8 mouse cellular contexts compared by ENCODE assay signal in genomic region chr15:101097985-101098651, GRCm38 (mm10). TPM values are rescaled to one million over a fixed set of nuclear protein-coding genes. Genes with fewer than 3 reads are reported as not detected.
DNase-seq lines count a peak whose midpoint lies in the region; ATAC-seq and TF ChIP-seq lines count a peak whose summit lies in the region.

No protein-coding gene starts in this region.

- H3K27me3 ChIP-seq in forebrain, embryonic 16.5 days (replicated peaks; ENCODE audit: control insufficient read depth, insufficient read depth, low read length) = no peaks in the 10 kb centered on the region
- H3K27me3 ChIP-seq in limb, embryonic 14.5 days (ENCODE audit: control insufficient read depth, insufficient read depth, low read length) = no peaks in the 10 kb centered on the region
- H3K27me3 ChIP-seq in stomach, embryonic 15.5 days (replicated peaks) = 0 out of 2 replicates have a peak, but pooled peaks cover 3% of the 10 kb centered on the region

- DNase-seq in gastrocnemius, postnatal 10 days = peak; percentile 48
- DNase-seq in gastrocnemius, adult 8-10 months (ENCODE audit: low spot score in 2 of 2) = no peak
- DNase-seq in R1 (ENCODE audit: low read depth, low spot score) = peak; percentile 49
- DNase-seq in limb, embryonic 14.5 days (ENCODE audit: low spot score) = peak; percentile 62
- no peak for DNase-seq in spleen, adult 12 weeks (ENCODE audit: low spot score)

- 5% methylated on average over 25 of the region's 28 CpGs for WGBS in forebrain, embryonic 16.5 days
- 3% methylated on average over 28 of the region's 28 CpGs for WGBS in limb, embryonic 14.5 days
- WGBS in stomach, embryonic 15.5 days = 13% methylated on average over 28 of the region's 28 CpGs

- TF ChIP-seq POLR2A in limb, embryonic 14.5 days (IDR thresholded peaks at IDR 0.05; ENCODE audit: borderline replicate concordance, extremely low read depth, insufficient read depth, insufficient read length) = no peak

- no peaks in the 10 kb centered on the region for H3K9me3 ChIP-seq in forebrain, embryonic 16.5 days (ENCODE audit: control insufficient read depth, low read length)
- no peaks in the 10 kb centered on the region for H3K9me3 ChIP-seq in limb, embryonic 14.5 days (ENCODE audit: control insufficient read depth, low read length)
- no peaks in the 10 kb centered on the region for H3K9me3 ChIP-seq in stomach, embryonic 15.5 days

- H3K4me3 ChIP-seq in forebrain, embryonic 16.5 days (replicated peaks; ENCODE audit: low read length) = no peak overlapping the region
- H3K4me3 ChIP-seq in limb, embryonic 14.5 days (replicated peaks; ENCODE audit: low read length) = no peak overlapping the region
- H3K4me3 ChIP-seq in stomach, embryonic 15.5 days (replicated peaks) = no peak overlapping the region

- no peaks in the 10 kb centered on the region for H3K36me3 ChIP-seq in forebrain, embryonic 16.5 days (ENCODE audit: control insufficient read depth, insufficient read depth)
- no peaks in the 10 kb centered on the region for H3K36me3 ChIP-seq in limb, embryonic 14.5 days (ENCODE audit: control insufficient read depth, insufficient read depth, low read length)
- H3K36me3 ChIP-seq in stomach, embryonic 15.5 days = no peaks in the 10 kb centered on the region

- H3K4me2 ChIP-seq in forebrain, embryonic 16.5 days (ENCODE audit: low read length) = peak overlapping the region; percentile 24
- peak overlapping the region; percentile 44 for H3K4me2 ChIP-seq in limb, embryonic 14.5 days (replicated peaks; ENCODE audit: low read depth, low read length, severe bottlenecking)
- H3K4me2 ChIP-seq in stomach, embryonic 15.5 days = peak overlapping the region; percentile 43

- peaks cover 11% of the 10 kb centered on the region for H3K4me1 ChIP-seq in forebrain, embryonic 16.5 days (replicated peaks; ENCODE audit: control insufficient read depth, insufficient read depth, low read length)
- peaks cover 17% of the 10 kb centered on the region for H3K4me1 ChIP-seq in limb, embryonic 14.5 days (ENCODE audit: control insufficient read depth, insufficient read depth, low read length)
- H3K4me1 ChIP-seq in stomach, embryonic 15.5 days = peaks cover 6% of the 10 kb centered on the region

- H3K27ac ChIP-seq in forebrain, embryonic 16.5 days (ENCODE audit: low read length) = no peak overlapping the region
- no peak overlapping the region for H3K27ac ChIP-seq in limb, embryonic 14.5 days (replicated peaks; ENCODE audit: low read depth, low read length)
- H3K27ac ChIP-seq in stomach, embryonic 15.5 days = no peak overlapping the region

- peak; percentile 27 for ATAC-seq in forebrain, embryonic 16.5 days
- ATAC-seq in limb, embryonic 14.5 days (ENCODE audit: low FRiP score, low read depth) = peak; percentile 65
- no peak for ATAC-seq in stomach, embryonic 15.5 days (ENCODE audit: insufficient read depth, low FRiP score, low read depth)
- ATAC-seq in erythroid progenitor cell, adult 5-6 weeks (replicated peaks; ENCODE audit: low FRiP score, poor library complexity, severe bottlenecking) = no peak

- no peak overlapping the region for H3K9ac ChIP-seq in forebrain, embryonic 16.5 days (replicated peaks; ENCODE audit: low read depth, low read length)
- H3K9ac ChIP-seq in limb, embryonic 14.5 days (ENCODE audit: low read depth, low read length, severe bottlenecking) = peak overlapping the region; percentile 38
- H3K9ac ChIP-seq in stomach, embryonic 15.5 days = no peak overlapping the region

RNA-seq across cellular contexts. Expression of gene Ankrd33, which starts 17.4 kb away (rescaled TPM):
- total RNA-seq in gastrocnemius, postnatal 10 days (2021) = not detected
- not detected for total RNA-seq in gastrocnemius, adult 8-10 months (2022)
- polyA plus RNA-seq in forebrain, embryonic 16.5 days (2015; fragmentation: Nextera tagmentation; extraction: Ambion mirVana) = not detected in 2 replicates
- not detected in 2 replicates for polyA plus RNA-seq in limb, embryonic 14.5 days (2012; rRNA removed)
- polyA plus RNA-seq in limb, embryonic 14.5 days (2014; fragmentation: Nextera tagmentation; extraction: Ambion mirVana) = not detected in 2 replicates
- polyA plus RNA-seq in stomach, embryonic 15.5 days (2015; fragmentation: Nextera tagmentation; extraction: Ambion mirVana) = not detected in 2 replicates
- total RNA-seq in erythroid progenitor cell, adult 5-6 weeks (2015; ENCODE audit: low replicate concordance) = not detected in 2 replicates
- total RNA-seq in erythroid progenitor cell, adult 5-6 weeks (2017; ENCODE audit: low replicate concordance) = not detected in 2 replicates

RNA-seq across cellular contexts. Expression of gene Fignl2, which starts 19.8 kb away (rescaled TPM):
- 1 to 10 TPM; 1.9 to 3.4 TPM for total RNA-seq in gastrocnemius, postnatal 10 days (2021)
- under 1 TPM; 0.31 to 0.73 (median 0.59) TPM for total RNA-seq in gastrocnemius, adult 8-10 months (2022)
- 0.05 TPM in 1 of 2 replicates, not detected in the other for polyA plus RNA-seq in forebrain, embryonic 16.5 days (2015; fragmentation: Nextera tagmentation; extraction: Ambion mirVana)
- 3.7 and 5.4 TPM in 2 replicates for polyA plus RNA-seq in limb, embryonic 14.5 days (2012; rRNA removed)
- 0.15 and 0.17 TPM in 2 replicates for polyA plus RNA-seq in limb, embryonic 14.5 days (2014; fragmentation: Nextera tagmentation; extraction: Ambion mirVana)
- 0.19 and 0.21 TPM in 2 replicates for polyA plus RNA-seq in stomach, embryonic 15.5 days (2015; fragmentation: Nextera tagmentation; extraction: Ambion mirVana)
- total RNA-seq in erythroid progenitor cell, adult 5-6 weeks (2015; ENCODE audit: low replicate concordance) = not detected in 2 replicates
- total RNA-seq in erythroid progenitor cell, adult 5-6 weeks (2017; ENCODE audit: low replicate concordance) = not detected in 2 replicates

RNA-seq across cellular contexts. Expression of gene Acvrl1, which starts 30.2 kb away (rescaled TPM):
- total RNA-seq in gastrocnemius, postnatal 10 days (2021) = 10 to 100 TPM; 15.1 to 18.2 TPM
- 1 to 10 TPM; 6.6 to 9.5 (median 7.6) TPM for total RNA-seq in gastrocnemius, adult 8-10 months (2022)
- 8.0 and 8.4 TPM in 2 replicates for polyA plus RNA-seq in forebrain, embryonic 16.5 days (2015; fragmentation: Nextera tagmentation; extraction: Ambion mirVana)
- polyA plus RNA-seq in limb, embryonic 14.5 days (2012; rRNA removed) = 16.1 and 17.8 TPM in 2 replicates
- 8.2 and 10.2 TPM in 2 replicates for polyA plus RNA-seq in limb, embryonic 14.5 days (2014; fragmentation: Nextera tagmentation; extraction: Ambion mirVana)
- 27.0 and 28.4 TPM in 2 replicates for polyA plus RNA-seq in stomach, embryonic 15.5 days (2015; fragmentation: Nextera tagmentation; extraction: Ambion mirVana)
- 1.1 and 23.1 TPM in 2 replicates for total RNA-seq in erythroid progenitor cell, adult 5-6 weeks (2015; ENCODE audit: low replicate concordance)
- 0.08 and 1.3 TPM in 2 replicates for total RNA-seq in erythroid progenitor cell, adult 5-6 weeks (2017; ENCODE audit: low replicate concordance)

RNA-seq across cellular contexts. Expression of gene Gm47841, which starts 50.9 kb away (rescaled TPM):
- total RNA-seq in gastrocnemius, postnatal 10 days (2021) = not detected
- total RNA-seq in gastrocnemius, adult 8-10 months (2022) = not detected
- polyA plus RNA-seq in forebrain, embryonic 16.5 days (2015; fragmentation: Nextera tagmentation; extraction: Ambion mirVana) = not detected in 2 replicates
- 0.05 TPM in 1 of 2 replicates, not detected in the other for polyA plus RNA-seq in limb, embryonic 14.5 days (2012; rRNA removed)
- polyA plus RNA-seq in limb, embryonic 14.5 days (2014; fragmentation: Nextera tagmentation; extraction: Ambion mirVana) = not detected in 2 replicates
- polyA plus RNA-seq in stomach, embryonic 15.5 days (2015; fragmentation: Nextera tagmentation; extraction: Ambion mirVana) = not detected in 2 replicates
- total RNA-seq in erythroid progenitor cell, adult 5-6 weeks (2015; ENCODE audit: low replicate concordance) = not detected in 2 replicates
- total RNA-seq in erythroid progenitor cell, adult 5-6 weeks (2017; ENCODE audit: low replicate concordance) = not detected in 2 replicates

Comparison
In these comparisons a context has a peak if more than half of its experiments do, and no peak if none do; other contexts are left out.
1. DNase-seq: peak in gastrocnemius, postnatal 10 days (single experiment), R1 (single experiment) and limb, embryonic 14.5 days (single experiment); none in gastrocnemius, adult 8-10 months (0 of 2) and spleen, adult 12 weeks (single experiment).
2. ATAC-seq: peak in forebrain, embryonic 16.5 days (single experiment) and limb, embryonic 14.5 days (single experiment); none in stomach, embryonic 15.5 days (single experiment) and erythroid progenitor cell, adult 5-6 weeks (single experiment).
3. Peak in every context shown above with its lines, with median percentiles within 50 percentile points of each other: H3K4me2 ChIP-seq.